Mouse (Mus musculus): ENCODE measurements around the gene Mutyh.

- TF ChIP-seq MAFK (IDR thresholded peaks at IDR 0.05; ENCODE audit: insufficient read depth, low read depth, low read length) (no peak), HCFC1 (IDR thresholded peaks at IDR 0.05; ENCODE audit: borderline replicate concordance, insufficient read depth, low read length) (no peak)
These were observed 46.8 kb downstream of the Mutyh start for GRCm38 (mm10) chr4:116854286-116854685.
